In genomic region chr6:80975162-80975561, GRCm38 (mm10) we compare ENCODE assay signal across 21 mouse cellular contexts.
DNase-seq lines count a peak whose midpoint lies in the region; ATAC-seq and TF ChIP-seq lines count a peak whose summit lies in the region.
"Had no signal": no experiment of that assay in that cellular context is flagged by ENCODE, and none has a peak within 500 bp of the region (broad histone marks: within the 10 kb centered on the region; RNA-seq: fewer than 3 reads in every experiment).

No protein-coding gene starts in this region.

- no peaks in the 10 kb centered on the region for H3K36me3 ChIP-seq in forebrain, embryonic 12.5 days (replicated peaks)
- no peaks in the 10 kb centered on the region for H3K36me3 ChIP-seq in forebrain, postnatal 0 days (ENCODE audit: insufficient read depth)
- H3K36me3 ChIP-seq in hindbrain, embryonic 13.5 days: no peaks in the 10 kb centered on the region
- no peaks in the 10 kb centered on the region for H3K36me3 ChIP-seq in hindbrain, embryonic 14.5 days (replicated peaks; ENCODE audit: control insufficient read depth, insufficient read depth)
- no peaks in the 10 kb centered on the region for H3K36me3 ChIP-seq in neural tube, embryonic 11.5 days (ENCODE audit: control insufficient read depth, insufficient read depth, low read length)
- H3K36me3 ChIP-seq in neural tube, embryonic 15.5 days: no peaks in the 10 kb centered on the region
- H3K36me3 ChIP-seq: embryonic facial prominence, embryonic 12.5 days; heart, embryonic 13.5 days had no signal

- peak; percentile 73 for ATAC-seq in forebrain, embryonic 12.5 days (ENCODE audit: low FRiP score)
- no peak for ATAC-seq in forebrain, postnatal 0 days
- ATAC-seq in hindbrain, embryonic 13.5 days (ENCODE audit: low FRiP score): no peak
- ATAC-seq in hindbrain, embryonic 14.5 days (ENCODE audit: low FRiP score): no peak
- no peak for ATAC-seq in neural tube, embryonic 11.5 days (ENCODE audit: insufficient read depth, low FRiP score, low TSS enrichment)
- peak; percentile 81 for ATAC-seq in neural tube, embryonic 15.5 days (ENCODE audit: low FRiP score)
- ATAC-seq: activated CD4-positive, CD25-positive, alpha-beta regulatory T cell, adult 4 months; forebrain, embryonic 16.5 days; hindbrain, postnatal 0 days had no signal

- H3K4me3 ChIP-seq in forebrain, embryonic 12.5 days (replicated peaks): no peak overlapping the region
- no peak overlapping the region for H3K4me3 ChIP-seq in forebrain, postnatal 0 days (ENCODE audit: low read depth, low read length)
- no peak overlapping the region for H3K4me3 ChIP-seq in hindbrain, embryonic 13.5 days
- no peak overlapping the region for H3K4me3 ChIP-seq in hindbrain, embryonic 14.5 days (replicated peaks; ENCODE audit: low read length)
- no peak overlapping the region for H3K4me3 ChIP-seq in neural tube, embryonic 11.5 days (ENCODE audit: low read depth, low read length)
- no peak overlapping the region for H3K4me3 ChIP-seq in neural tube, embryonic 15.5 days (replicated peaks)
- H3K4me3 ChIP-seq: embryonic facial prominence, embryonic 12.5 days; heart, embryonic 13.5 days had no signal

- no peak overlapping the region for H3K4me2 ChIP-seq in forebrain, embryonic 12.5 days
- no peak overlapping the region for H3K4me2 ChIP-seq in forebrain, postnatal 0 days (ENCODE audit: low read depth)
- no peak overlapping the region for H3K4me2 ChIP-seq in hindbrain, embryonic 13.5 days
- no peak overlapping the region for H3K4me2 ChIP-seq in hindbrain, embryonic 14.5 days (replicated peaks)
- H3K4me2 ChIP-seq in neural tube, embryonic 11.5 days (ENCODE audit: low read depth): no peak overlapping the region
- H3K4me2 ChIP-seq in neural tube, embryonic 15.5 days: no peak overlapping the region
- H3K4me2 ChIP-seq: embryonic facial prominence, embryonic 12.5 days; heart, embryonic 13.5 days had no signal

- no peak overlapping the region for H3K9ac ChIP-seq in forebrain, embryonic 12.5 days
- no peak overlapping the region for H3K9ac ChIP-seq in forebrain, postnatal 0 days
- no peak overlapping the region for H3K9ac ChIP-seq in hindbrain, embryonic 13.5 days
- no peak overlapping the region for H3K9ac ChIP-seq in hindbrain, embryonic 14.5 days
- no peak overlapping the region for H3K9ac ChIP-seq in neural tube, embryonic 11.5 days (ENCODE audit: low read length)
- no peak overlapping the region for H3K9ac ChIP-seq in neural tube, embryonic 15.5 days (replicated peaks)
- H3K9ac ChIP-seq: embryonic facial prominence, embryonic 12.5 days; heart, embryonic 13.5 days had no signal

- no peak for TF ChIP-seq CTCF in forebrain, postnatal 0 days (IDR thresholded peaks at IDR 0.05; ENCODE audit: low read depth)

- no peaks in the 10 kb centered on the region for H3K4me1 ChIP-seq in forebrain, embryonic 12.5 days
- no peaks in the 10 kb centered on the region for H3K4me1 ChIP-seq in forebrain, postnatal 0 days (ENCODE audit: insufficient read depth)
- H3K4me1 ChIP-seq in hindbrain, embryonic 13.5 days (replicated peaks): no peaks in the 10 kb centered on the region
- no peaks in the 10 kb centered on the region for H3K4me1 ChIP-seq in hindbrain, embryonic 14.5 days (replicated peaks; ENCODE audit: control insufficient read depth, insufficient read depth, low read length)
- no peaks in the 10 kb centered on the region for H3K4me1 ChIP-seq in neural tube, embryonic 11.5 days (ENCODE audit: control insufficient read depth, insufficient read depth, low read length)
- no peaks in the 10 kb centered on the region for H3K4me1 ChIP-seq in neural tube, embryonic 15.5 days
- H3K4me1 ChIP-seq: embryonic facial prominence, embryonic 12.5 days; heart, embryonic 13.5 days had no signal

- DNase-seq in forebrain, postnatal 0 days: no peak
- no peak for DNase-seq in hindbrain, embryonic 14.5 days (ENCODE audit: low spot score)
- peak; percentile 11 for DNase-seq in neural tube, embryonic 11.5 days (ENCODE audit: low spot score)
- DNase-seq in neural tube, embryonic 10.5 days (ENCODE audit: extremely low spot score, low spot score): no peak
- DNase-seq in T-cell, adult 2 months (ENCODE audit: low spot score): no peak
- DNase-seq: adrenal gland, postnatal 14 days; cerebellum, adult 18-20 months; cerebellum, postnatal 10 days; embryo, embryonic 11 days; gastrocnemius, postnatal 36 days; heart, adult 11 months; heart, postnatal 36 days; kidney, adult 11 months had no signal

- H3K27me3 ChIP-seq in forebrain, embryonic 12.5 days: no peaks in the 10 kb centered on the region
- no peaks in the 10 kb centered on the region for H3K27me3 ChIP-seq in forebrain, postnatal 0 days (ENCODE audit: insufficient read depth, low read length)
- no peaks in the 10 kb centered on the region for H3K27me3 ChIP-seq in hindbrain, embryonic 13.5 days
- H3K27me3 ChIP-seq in hindbrain, embryonic 14.5 days (ENCODE audit: control insufficient read depth, insufficient read depth, low read length): no peaks in the 10 kb centered on the region
- no peaks in the 10 kb centered on the region for H3K27me3 ChIP-seq in neural tube, embryonic 11.5 days (ENCODE audit: control insufficient read depth, insufficient read depth, low read length)
- H3K27me3 ChIP-seq in neural tube, embryonic 15.5 days (replicated peaks): no peaks in the 10 kb centered on the region
- H3K27me3 ChIP-seq: embryonic facial prominence, embryonic 12.5 days; heart, embryonic 13.5 days had no signal

- no peaks in the 10 kb centered on the region for H3K9me3 ChIP-seq in forebrain, embryonic 12.5 days
- H3K9me3 ChIP-seq in forebrain, postnatal 0 days (ENCODE audit: low read length): no peaks in the 10 kb centered on the region
- H3K9me3 ChIP-seq in hindbrain, embryonic 13.5 days: no peaks in the 10 kb centered on the region
- H3K9me3 ChIP-seq in hindbrain, embryonic 14.5 days (ENCODE audit: control insufficient read depth, low read length): no peaks in the 10 kb centered on the region
- no peaks in the 10 kb centered on the region for H3K9me3 ChIP-seq in neural tube, embryonic 11.5 days (ENCODE audit: control insufficient read depth, low read length)
- no peaks in the 10 kb centered on the region for H3K9me3 ChIP-seq in neural tube, embryonic 15.5 days (replicated peaks)
- H3K9me3 ChIP-seq: embryonic facial prominence, embryonic 12.5 days; heart, embryonic 13.5 days had no signal

- no peak overlapping the region for H3K27ac ChIP-seq in forebrain, embryonic 12.5 days
- no peak overlapping the region for H3K27ac ChIP-seq in forebrain, postnatal 0 days (ENCODE audit: low read depth, low read length)
- 0 out of 2 replicates have a peak overlapping the region, but pooled peaks have one; percentile 30 for H3K27ac ChIP-seq in hindbrain, embryonic 13.5 days
- H3K27ac ChIP-seq in hindbrain, embryonic 14.5 days: no peak overlapping the region
- no peak overlapping the region for H3K27ac ChIP-seq in neural tube, embryonic 11.5 days (ENCODE audit: low read depth, low read length)
- H3K27ac ChIP-seq in neural tube, embryonic 15.5 days (replicated peaks): no peak overlapping the region
- H3K27ac ChIP-seq: embryonic facial prominence, embryonic 12.5 days; heart, embryonic 13.5 days; hindbrain, postnatal 0 days had no signal

- 69% methylated on average over 2 of the region's 2 CpGs for WGBS in forebrain, embryonic 12.5 days
- WGBS in forebrain, postnatal 0 days: 62% methylated on average over 2 of the region's 2 CpGs
- 55% methylated on average over 2 of the region's 2 CpGs for WGBS in hindbrain, embryonic 13.5 days
- 62% methylated on average over 2 of the region's 2 CpGs for WGBS in hindbrain, embryonic 14.5 days
- WGBS in neural tube, embryonic 11.5 days: 57% methylated on average over 2 of the region's 2 CpGs
- WGBS in neural tube, embryonic 15.5 days: 28% methylated on average over 2 of the region's 2 CpGs

Comparison
In these comparisons a context has a peak if more than half of its experiments do, and no peak if none do; other contexts are left out.
1. ATAC-seq: peak in forebrain, embryonic 12.5 days (single experiment) and neural tube, embryonic 15.5 days (single experiment); none in forebrain, postnatal 0 days (single experiment), hindbrain, embryonic 13.5 days (single experiment), hindbrain, embryonic 14.5 days (single experiment) and neural tube, embryonic 11.5 days (single experiment).